In genomic region chr2:43788484-43788883, GRCm38 (mm10) we compare ENCODE assay signal across 12 mouse cellular contexts. TPM values are rescaled to one million over a fixed set of nuclear protein-coding genes. Genes with fewer than 3 reads are reported as not detected.
A peak's percentile ranks its signal among the peaks of the same experiment; 100 is the strongest.
DNase-seq lines count a peak whose midpoint lies in the region; ATAC-seq and TF ChIP-seq lines count a peak whose summit lies in the region.
"Had no signal": no experiment of that assay in that cellular context is flagged by ENCODE, and none has a peak within 500 bp of the region (broad histone marks: within the 10 kb centered on the region; RNA-seq: fewer than 3 reads in every experiment).

No protein-coding gene starts in this region.

- WGBS in hindbrain, embryonic 12.5 days, result 56% methylated on average over 8 of the region's 8 CpGs
- 55% methylated on average over 8 of the region's 8 CpGs for WGBS in hindbrain, embryonic 11.5 days
- 52% methylated on average over 8 of the region's 8 CpGs for WGBS in lung, postnatal 0 days
- WGBS in hindbrain, postnatal 0 days, result 33% methylated on average over 8 of the region's 8 CpGs
- WGBS in neural tube, embryonic 15.5 days, result 26% methylated on average over 8 of the region's 8 CpGs

- ATAC-seq in hindbrain, embryonic 12.5 days (ENCODE audit: low FRiP score), result 0 out of 2 replicates have a peak, but pooled peaks have one; percentile 30
- no peak for ATAC-seq in hindbrain, embryonic 11.5 days (ENCODE audit: low FRiP score)
- ATAC-seq in lung, postnatal 0 days, result 0 out of 2 replicates have a peak, but pooled peaks have one; percentile 35
- ATAC-seq in hindbrain, postnatal 0 days, result 0 out of 2 replicates have a peak, but pooled peaks have one; percentile 47
- ATAC-seq in neural tube, embryonic 15.5 days (ENCODE audit: low FRiP score), result 0 out of 2 replicates have a peak, but pooled peaks have one; percentile 48

- H3K4me2 ChIP-seq in hindbrain, embryonic 12.5 days (replicated peaks), result no peak overlapping the region
- no peak overlapping the region for H3K4me2 ChIP-seq in hindbrain, embryonic 11.5 days (replicated peaks; ENCODE audit: low read depth, low read length)
- H3K4me2 ChIP-seq in lung, postnatal 0 days (replicated peaks; ENCODE audit: low read depth, low read length), result no peak overlapping the region
- H3K4me2 ChIP-seq in hindbrain, postnatal 0 days (ENCODE audit: low read depth, low read length), result peak overlapping the region; percentile 23; the same call in 1 of the 2 replicates
- H3K4me2 ChIP-seq in neural tube, embryonic 15.5 days, result peak overlapping the region; percentile 35
- H3K4me2 ChIP-seq: limb, embryonic 15.5 days had no signal

- H3K27ac ChIP-seq in hindbrain, embryonic 12.5 days, result no peak overlapping the region
- H3K27ac ChIP-seq in hindbrain, embryonic 11.5 days (ENCODE audit: low read depth, low read length), result no peak overlapping the region
- H3K27ac ChIP-seq in lung, postnatal 0 days (ENCODE audit: low read length), result no peak overlapping the region
- H3K27ac ChIP-seq in hindbrain, postnatal 0 days, result no peak overlapping the region
- H3K27ac ChIP-seq in neural tube, embryonic 15.5 days (replicated peaks), result no peak overlapping the region
- H3K27ac ChIP-seq: limb, embryonic 15.5 days had no signal

- H3K4me1 ChIP-seq in hindbrain, embryonic 12.5 days, result 0 out of 2 replicates have a peak, but pooled peaks cover 5% of the 10 kb centered on the region
- no peaks in the 10 kb centered on the region for H3K4me1 ChIP-seq in hindbrain, embryonic 11.5 days (replicated peaks; ENCODE audit: control insufficient read depth, insufficient read depth, low read length)
- H3K4me1 ChIP-seq in lung, postnatal 0 days (ENCODE audit: insufficient read depth, low read depth, low read length), result no peaks in the 10 kb centered on the region
- no peaks in the 10 kb centered on the region for H3K4me1 ChIP-seq in hindbrain, postnatal 0 days (ENCODE audit: insufficient read depth, low read length)
- H3K4me1 ChIP-seq in neural tube, embryonic 15.5 days, result peaks cover 24% of the 10 kb centered on the region
- H3K4me1 ChIP-seq: limb, embryonic 15.5 days had no signal

- 0 out of 2 replicates have a peak, but pooled peaks cover 3% of the 10 kb centered on the region for H3K27me3 ChIP-seq in hindbrain, embryonic 12.5 days
- no peaks in the 10 kb centered on the region for H3K27me3 ChIP-seq in hindbrain, embryonic 11.5 days (ENCODE audit: control insufficient read depth, insufficient read depth, low read length)
- no peaks in the 10 kb centered on the region for H3K27me3 ChIP-seq in lung, postnatal 0 days (replicated peaks; ENCODE audit: insufficient read depth, low read length)
- no peaks in the 10 kb centered on the region for H3K27me3 ChIP-seq in hindbrain, postnatal 0 days (ENCODE audit: insufficient read depth, low read length)
- 0 out of 2 replicates have a peak, but pooled peaks cover 3% of the 10 kb centered on the region for H3K27me3 ChIP-seq in neural tube, embryonic 15.5 days (replicated peaks)

- TF ChIP-seq EP300 in lung, postnatal 0 days (IDR thresholded peaks at IDR 0.05), result no peak

- H3K36me3 ChIP-seq in hindbrain, embryonic 12.5 days, result no peaks in the 10 kb centered on the region
- no peaks in the 10 kb centered on the region for H3K36me3 ChIP-seq in hindbrain, embryonic 11.5 days (ENCODE audit: control insufficient read depth, insufficient read depth, low read length)
- no peaks in the 10 kb centered on the region for H3K36me3 ChIP-seq in lung, postnatal 0 days (ENCODE audit: insufficient read depth, low read length)
- H3K36me3 ChIP-seq in hindbrain, postnatal 0 days (ENCODE audit: insufficient read depth, low read length), result no peaks in the 10 kb centered on the region
- no peaks in the 10 kb centered on the region for H3K36me3 ChIP-seq in neural tube, embryonic 15.5 days
- H3K36me3 ChIP-seq: limb, embryonic 15.5 days had no signal

- no peak for DNase-seq in hindbrain, embryonic 11.5 days (ENCODE audit: low spot score)
- no peak for DNase-seq in lung, postnatal 0 days (ENCODE audit: low spot score)
- no peak for DNase-seq in lung, postnatal 25 days (ENCODE audit: low spot score)
- DNase-seq in hindbrain, postnatal 0 days (ENCODE audit: low spot score), result no peak
- DNase-seq in gastrocnemius, postnatal 4 days (ENCODE audit: low spot score in 2 of 2), result no peak
- DNase-seq: cerebellum, adult 11 months; lung, adult 2 months; right cerebral cortex, postnatal 14 days; thymus, adult 18-20 months had no signal

- H3K9ac ChIP-seq in hindbrain, embryonic 12.5 days, result no peak overlapping the region
- H3K9ac ChIP-seq in hindbrain, embryonic 11.5 days (ENCODE audit: low read depth, low read length), result no peak overlapping the region
- H3K9ac ChIP-seq in lung, postnatal 0 days (replicated peaks; ENCODE audit: low read depth), result no peak overlapping the region
- H3K9ac ChIP-seq in hindbrain, postnatal 0 days (replicated peaks; ENCODE audit: low read length), result no peak overlapping the region
- H3K9ac ChIP-seq in neural tube, embryonic 15.5 days (replicated peaks), result no peak overlapping the region
- H3K9ac ChIP-seq: limb, embryonic 15.5 days had no signal

- H3K9me3 ChIP-seq in hindbrain, embryonic 12.5 days (replicated peaks), result no peaks in the 10 kb centered on the region
- no peaks in the 10 kb centered on the region for H3K9me3 ChIP-seq in hindbrain, embryonic 11.5 days (ENCODE audit: control insufficient read depth, low read length)
- no peaks in the 10 kb centered on the region for H3K9me3 ChIP-seq in lung, postnatal 0 days (ENCODE audit: low read length)
- H3K9me3 ChIP-seq in hindbrain, postnatal 0 days (ENCODE audit: low read length), result no peaks in the 10 kb centered on the region
- no peaks in the 10 kb centered on the region for H3K9me3 ChIP-seq in neural tube, embryonic 15.5 days (replicated peaks)
- H3K9me3 ChIP-seq: limb, embryonic 15.5 days had no signal

- peak; percentile 22; the same call in 1 of the 2 replicates for TF ChIP-seq CTCF in lung, postnatal 0 days (IDR thresholded peaks at IDR 0.05)
- no peak for TF ChIP-seq CTCF in hindbrain, postnatal 0 days (IDR thresholded peaks at IDR 0.05; ENCODE audit: low read depth)

- H3K4me3 ChIP-seq in hindbrain, embryonic 12.5 days, result no peak overlapping the region
- no peak overlapping the region for H3K4me3 ChIP-seq in hindbrain, embryonic 11.5 days (ENCODE audit: low read depth, low read length)
- H3K4me3 ChIP-seq in lung, postnatal 0 days (ENCODE audit: low read depth, low read length), result no peak overlapping the region
- H3K4me3 ChIP-seq in hindbrain, postnatal 0 days (ENCODE audit: low read length), result no peak overlapping the region
- no peak overlapping the region for H3K4me3 ChIP-seq in neural tube, embryonic 15.5 days (replicated peaks)
- H3K4me3 ChIP-seq: limb, embryonic 15.5 days had no signal

RNA-seq across cellular contexts. Expression of gene Arhgap15, which starts 39.9 kb away (rescaled TPM):
- 1.2 and 1.4 TPM in 2 replicates for polyA plus RNA-seq in hindbrain, embryonic 12.5 days (2016; fragmentation: Nextera tagmentation; extraction: Ambion mirVana)
- polyA plus RNA-seq in hindbrain, embryonic 11.5 days (2014; fragmentation: Nextera tagmentation; extraction: Ambion mirVana), result 0.45 and 1.6 TPM in 2 replicates
- 1.5 and 2.2 TPM in 2 replicates for polyA plus RNA-seq in lung, postnatal 0 days (2015; fragmentation: Nextera tagmentation; extraction: Ambion mirVana)
- 2.0 and 2.7 TPM in 2 replicates for total RNA-seq in hindbrain, postnatal 0 days (2014; rRNA removed)
- polyA plus RNA-seq in hindbrain, postnatal 0 days (2015; fragmentation: Nextera tagmentation; extraction: Ambion mirVana), result 4.0 and 4.3 TPM in 2 replicates
- polyA plus RNA-seq in neural tube, embryonic 15.5 days (2015; fragmentation: Nextera tagmentation; extraction: Ambion mirVana), result 3.0 and 6.8 TPM in 2 replicates
- 1 to 10 TPM; 1.0 to 1.1 TPM for total RNA-seq in gastrocnemius, postnatal 4 days (2021)

Comparison
In these comparisons a context has a peak if more than half of its experiments do, and no peak if none do; other contexts are left out.
1. H3K4me2 ChIP-seq: peak in hindbrain, postnatal 0 days (single experiment) and neural tube, embryonic 15.5 days (single experiment); none in hindbrain, embryonic 12.5 days (single experiment), hindbrain, embryonic 11.5 days (single experiment) and lung, postnatal 0 days (single experiment).